Mouse (Mus musculus): ENCODE data around the gene Gm6871.
A peak's percentile ranks its signal among the peaks of the same experiment; 100 is the strongest.
"Not testable (repeated sequence)": the region's sequence is repeated elsewhere in the genome, so short reads cannot be mapped to it uniquely, and the experiment has no call there.

Gm6871 gene

DNA sequence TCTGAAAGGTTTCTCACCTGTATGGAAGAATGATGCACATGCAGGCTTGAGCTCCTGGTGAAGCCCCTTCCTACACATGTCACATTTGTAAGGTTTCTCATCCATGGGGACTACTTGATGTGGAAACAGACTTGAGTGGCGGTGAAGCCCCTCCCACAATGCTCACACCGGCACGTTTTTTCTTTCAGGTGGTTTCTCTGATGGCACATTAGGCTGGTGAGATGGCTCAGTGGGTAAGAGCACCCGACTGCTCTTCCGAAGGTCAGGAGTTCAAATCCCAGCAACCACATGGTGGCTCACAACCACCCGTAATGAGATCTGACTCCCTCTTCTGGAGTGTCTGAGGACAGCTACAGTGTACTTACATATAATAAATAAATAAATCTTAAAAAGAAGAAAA lies at the start of gene Gm6871:
TSS of gene Gm6871 (minus strand) at position 101 of the 400 bp plus-strand sequence.
- not testable (repeated sequence) for DNase-seq

DNA sequence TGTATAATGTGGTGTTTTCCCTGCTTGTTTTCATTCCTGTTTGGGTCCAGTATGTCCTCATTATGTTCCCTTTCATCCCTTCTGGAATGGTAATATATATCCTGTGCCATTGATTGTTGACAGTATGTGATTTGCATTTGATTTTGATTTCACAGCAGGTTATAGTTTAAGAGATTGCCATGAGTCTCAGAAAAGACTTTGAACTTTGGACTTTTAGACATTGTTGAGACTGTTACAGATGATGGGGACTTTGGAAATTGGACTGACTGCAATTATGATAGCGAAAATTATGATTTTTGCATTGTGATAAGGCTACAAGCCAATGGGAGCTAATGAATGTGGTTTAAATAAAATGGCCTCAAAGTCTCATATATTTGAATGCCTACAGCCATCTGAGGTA lies 42.8 kb upstream of the Gm6871 start:
- DNase-seq: not testable (repeated sequence)

DNA sequence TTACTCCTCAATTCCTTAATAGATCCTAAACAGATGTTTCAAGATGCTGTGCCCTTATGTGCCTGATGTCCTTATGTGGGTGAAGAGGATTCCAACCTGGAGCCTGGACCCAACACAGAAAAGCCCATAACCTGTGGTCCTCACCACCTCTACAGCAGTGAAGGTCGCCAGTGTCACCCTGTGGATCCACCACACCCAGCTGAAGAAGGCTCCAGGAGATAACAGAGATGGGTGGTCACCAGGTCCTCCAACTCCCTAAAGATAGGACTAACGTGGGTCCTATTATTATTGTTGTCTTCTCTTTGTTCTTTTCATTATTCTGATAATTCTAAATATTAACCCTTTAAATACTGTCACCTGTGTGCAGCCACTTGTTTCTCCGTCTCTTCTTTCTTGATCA lies 38.2 kb upstream of the Gm6871 start:
- no peak for DNase-seq

DNA sequence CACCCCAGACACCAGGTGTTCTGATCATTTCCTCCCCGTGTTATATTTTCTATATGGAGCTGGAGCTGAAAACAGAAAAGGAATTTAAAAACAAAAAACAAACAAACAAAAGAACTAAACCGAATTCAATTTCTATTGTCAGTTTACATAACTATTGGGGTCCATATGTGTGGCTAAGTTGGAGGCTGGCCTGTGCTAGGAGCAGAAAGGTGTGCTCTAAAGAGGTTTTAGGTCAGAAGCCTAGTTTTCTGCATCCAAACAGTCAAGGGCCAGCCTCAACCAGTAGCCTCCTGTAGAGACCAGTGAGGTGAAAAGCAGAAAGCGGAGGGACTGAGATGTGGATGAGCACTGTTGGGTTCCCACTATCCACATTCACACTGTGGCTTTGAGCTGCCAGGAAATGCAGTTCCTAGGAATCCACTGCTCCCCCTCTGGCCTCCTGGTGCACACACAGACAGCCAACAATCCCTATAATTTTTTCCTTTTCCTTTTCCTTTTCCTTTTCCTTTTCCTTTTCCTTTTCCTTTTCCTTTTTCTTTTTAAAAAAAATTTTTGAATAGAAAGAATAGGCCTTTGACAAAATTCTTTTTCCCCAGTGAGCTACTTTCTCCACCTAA lies 26.6 kb upstream of the Gm6871 start:
- no peak for DNase-seq

DNA sequence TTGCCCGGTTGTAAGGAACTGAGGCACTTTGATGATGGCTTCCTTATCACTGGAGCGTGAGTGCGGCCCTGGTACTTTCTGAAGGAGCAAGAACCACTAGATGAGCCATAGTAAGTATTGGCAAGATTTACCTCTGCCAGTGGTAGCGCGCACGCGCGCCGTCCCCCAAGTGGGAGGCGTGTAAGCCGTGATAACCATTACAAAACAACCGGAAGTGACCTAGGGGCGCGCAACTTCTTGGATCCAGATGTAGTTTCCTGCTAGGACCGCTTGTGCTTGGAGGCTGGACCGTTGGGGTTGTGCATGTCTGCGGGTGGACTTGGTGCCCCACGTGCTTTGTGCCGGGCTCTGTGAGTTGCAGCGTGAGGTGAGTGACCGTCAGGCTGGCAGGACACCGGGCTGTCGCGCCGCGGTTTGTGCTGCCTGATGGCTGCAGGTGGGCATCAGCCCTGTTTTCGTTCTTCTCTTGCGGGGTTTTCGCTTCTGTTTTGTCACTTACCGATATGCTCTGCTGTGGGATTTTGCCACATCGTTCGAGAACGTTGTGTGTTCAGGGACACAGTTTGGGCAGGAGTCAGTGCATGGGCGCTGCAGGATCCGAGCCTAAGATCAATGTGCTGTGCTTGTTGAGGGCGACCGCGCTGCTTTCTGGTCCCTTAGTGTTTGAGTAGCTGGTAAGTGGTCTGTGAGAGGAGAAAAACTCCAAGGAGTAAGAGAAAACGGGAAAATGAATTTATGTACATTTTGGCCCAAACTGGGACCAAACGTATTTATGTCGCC lies 25.8 kb upstream of the Gm6871 start, which contains the start of gene 2610021A01Rik:
TSS of gene 2610021A01Rik (plus strand) at position 197 of the 780 bp plus-strand sequence.
- peak; percentile 90 for DNase-seq

DNA sequence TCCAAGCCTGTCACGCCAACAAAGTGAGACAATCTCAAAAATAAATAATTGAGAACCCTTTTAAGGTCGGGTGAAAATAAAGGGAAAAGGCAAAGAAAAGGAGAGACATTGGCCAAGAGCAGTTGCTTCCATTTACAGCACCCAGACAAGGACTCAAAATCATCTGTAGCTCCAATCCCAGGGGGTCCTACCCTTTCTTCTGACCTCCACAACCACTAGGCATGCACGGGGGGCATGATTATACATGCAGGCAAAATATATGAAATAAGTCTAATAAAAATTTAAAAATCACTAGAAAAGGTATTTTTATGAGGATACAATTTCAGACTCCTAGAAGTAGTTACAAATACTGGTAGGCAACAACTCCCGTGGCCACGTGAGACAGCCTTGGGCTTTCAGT lies 25.2 kb upstream of the Gm6871 start:
- no peak for DNase-seq

DNA sequence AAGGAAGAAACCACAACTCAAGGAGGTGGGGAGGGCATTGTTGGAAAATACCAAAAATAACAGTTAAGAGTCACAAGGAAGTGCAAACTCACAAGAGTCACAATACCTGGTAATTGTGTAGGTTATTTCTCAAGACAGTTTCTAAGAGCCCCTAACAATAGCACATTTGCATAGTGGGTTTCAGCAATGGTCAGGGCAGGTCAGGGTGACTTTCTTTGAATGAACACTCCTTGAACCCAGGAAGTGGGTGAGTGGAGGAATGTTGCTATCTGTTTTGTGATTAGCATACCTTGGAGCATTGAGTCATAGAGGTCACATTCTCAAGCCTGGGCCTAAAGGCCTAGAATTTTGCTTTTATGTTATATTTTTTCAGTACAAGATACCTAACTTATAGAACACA lies 14.4 kb upstream of the Gm6871 start:
- not testable (repeated sequence) for DNase-seq

DNA sequence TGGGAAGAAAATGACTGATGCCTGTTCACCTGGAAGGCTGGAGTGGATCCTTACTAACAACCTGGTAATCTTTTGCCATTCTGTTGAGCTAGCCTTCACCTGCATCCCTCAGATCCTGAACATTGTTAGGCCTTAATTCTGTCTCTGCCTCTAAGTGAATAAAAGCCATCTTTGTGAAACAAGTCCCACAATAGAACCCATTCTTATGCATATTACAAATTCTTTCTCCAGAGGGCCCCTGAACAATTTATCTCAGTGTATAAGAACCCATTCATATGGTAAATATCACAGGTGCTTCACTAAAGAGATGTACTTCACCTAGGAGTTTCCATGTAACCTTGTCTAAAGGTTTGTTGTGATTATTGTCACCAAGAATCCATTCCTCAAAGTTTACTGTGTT lies 8.6 kb upstream of the Gm6871 start:
- no peak for DNase-seq

DNA sequence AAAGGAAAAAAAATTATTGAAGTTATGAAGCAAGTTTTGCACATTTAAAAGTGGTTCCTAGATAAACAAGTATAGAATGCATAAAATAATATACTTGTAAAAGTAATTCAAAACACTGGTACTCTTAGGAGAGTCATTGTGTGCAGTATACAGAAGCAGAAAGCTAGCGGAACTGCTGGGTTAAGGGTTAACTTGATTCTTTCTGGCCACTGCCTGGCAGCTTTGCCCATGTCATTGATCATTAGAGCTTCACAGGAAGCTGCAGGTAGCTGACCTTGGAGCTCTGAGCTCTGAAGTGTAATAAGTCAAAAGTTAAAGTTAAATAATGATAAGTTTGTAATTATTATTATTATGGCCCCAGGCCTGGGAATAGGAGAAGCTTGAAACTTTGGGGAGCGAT lies 4.5 kb upstream of the Gm6871 start:
- no peak for DNase-seq

DNA sequence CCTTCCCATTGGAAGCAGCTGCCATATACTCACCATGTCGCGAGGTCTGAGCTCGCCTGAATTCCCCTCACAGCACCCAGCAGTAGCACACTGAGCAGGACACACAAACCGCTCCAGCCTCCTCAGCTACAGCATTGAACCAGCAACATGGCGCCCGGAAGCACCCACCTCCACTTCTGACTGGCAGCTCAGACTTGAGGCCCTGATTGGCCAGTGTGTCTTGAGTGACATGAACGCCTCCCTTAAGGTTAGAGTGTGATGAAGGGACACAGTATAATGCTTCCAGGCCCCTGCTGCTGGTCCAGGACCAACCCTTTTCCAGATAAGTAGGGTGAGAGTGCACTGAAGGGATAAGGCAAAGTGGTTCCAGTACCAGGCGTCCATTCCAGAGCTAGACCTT lies 12.8 kb downstream of the Gm6871 start:
- no peak for DNase-seq

DNA sequence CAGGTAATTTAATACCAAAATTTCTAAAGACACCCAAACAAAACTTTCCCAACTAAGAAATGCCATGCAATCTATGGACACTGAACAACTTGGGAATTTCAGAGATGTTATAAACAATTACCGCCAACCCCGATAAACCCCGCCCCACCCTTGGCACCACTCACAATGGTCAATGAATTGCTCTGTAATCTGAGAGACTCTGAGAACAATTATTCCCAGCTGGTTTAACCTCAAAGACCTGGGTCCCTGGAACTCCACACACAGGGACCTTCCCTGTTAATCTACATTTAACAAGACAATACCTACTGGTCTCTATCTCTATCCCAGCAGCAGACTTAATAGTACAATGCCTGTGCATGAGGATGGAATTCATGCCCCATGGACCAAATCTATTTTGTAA lies 60.8 kb downstream of the Gm6871 start:
- DNase-seq: no peak

DNA sequence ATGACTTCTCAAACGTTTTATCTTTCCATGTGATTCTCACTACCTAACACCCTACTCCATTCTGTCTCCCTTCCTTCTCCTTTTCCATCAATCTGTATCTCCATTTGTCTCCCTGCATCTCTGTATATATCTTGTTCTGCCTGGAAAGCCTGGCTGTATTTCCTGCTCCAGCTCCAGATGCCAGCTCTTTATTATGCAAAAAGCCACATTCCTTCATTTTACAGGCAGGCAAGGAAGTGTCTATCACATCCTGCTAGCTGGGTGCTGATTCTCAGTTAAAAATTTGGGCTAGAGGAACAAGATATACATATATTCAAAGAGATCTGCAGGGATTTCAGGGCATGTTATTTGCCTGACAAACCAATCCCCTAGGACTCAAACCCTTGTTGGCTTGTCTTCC lies 61.3 kb downstream of the Gm6871 start:
- no peak for DNase-seq

DNA sequence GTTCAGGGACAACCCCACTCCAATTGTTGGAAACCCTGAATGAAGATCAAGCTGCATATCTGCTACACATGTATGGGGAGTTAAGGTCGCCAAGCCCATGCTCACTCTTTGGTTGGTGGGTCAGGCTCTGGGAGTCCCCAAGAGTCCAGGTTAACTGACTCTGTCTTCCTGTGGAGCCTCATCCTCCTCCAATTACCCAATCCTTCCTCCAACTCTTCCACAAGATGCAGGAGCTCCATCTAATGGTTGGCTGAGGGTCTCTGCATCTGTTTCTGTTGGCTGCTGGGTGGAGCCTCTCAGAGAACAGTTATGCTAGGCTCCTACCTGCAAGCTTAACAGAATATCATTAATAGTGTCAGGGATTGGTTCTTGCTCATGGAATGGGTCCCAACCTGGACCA lies 71.1 kb downstream of the Gm6871 start:
- DNase-seq: peak; percentile 42

DNA sequence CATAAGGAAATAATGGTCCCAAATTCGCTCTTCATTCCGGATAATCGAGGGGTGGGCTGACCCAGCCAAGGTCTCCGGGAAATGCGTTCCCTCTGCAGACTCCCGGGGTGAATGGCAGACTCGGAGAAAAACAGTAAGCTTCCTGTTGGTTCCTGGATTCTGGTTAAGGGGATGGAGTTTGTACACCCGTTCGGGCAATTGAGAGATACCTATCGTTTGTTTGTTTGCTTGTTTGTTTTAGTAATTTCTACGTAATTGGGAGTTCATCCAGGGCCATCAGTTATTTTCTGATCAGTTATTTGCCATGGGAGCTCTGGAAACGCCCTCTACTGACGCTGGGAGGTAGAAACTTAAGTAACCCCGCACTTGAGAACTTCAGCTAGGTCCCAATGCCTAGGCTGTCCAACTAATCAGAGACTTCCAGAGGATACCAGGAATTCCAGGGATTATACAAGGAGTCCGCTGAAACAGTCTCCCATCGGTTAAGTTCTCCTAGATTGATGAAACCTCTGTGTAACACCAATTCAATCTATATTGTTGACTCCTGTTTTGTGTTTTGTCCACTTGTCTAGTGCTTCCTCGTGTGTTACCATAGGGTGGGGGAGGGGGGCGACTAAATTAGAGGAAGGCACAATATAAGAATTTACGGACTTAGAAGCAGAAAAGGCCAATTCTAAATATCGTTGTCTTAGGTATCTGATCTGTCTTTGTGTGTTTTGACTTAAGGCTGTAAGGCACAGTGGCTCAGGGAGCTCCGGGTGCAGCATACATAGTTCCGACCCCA lies 73.1 kb downstream of the Gm6871 start:
- peak; percentile 77 for DNase-seq

DNA sequence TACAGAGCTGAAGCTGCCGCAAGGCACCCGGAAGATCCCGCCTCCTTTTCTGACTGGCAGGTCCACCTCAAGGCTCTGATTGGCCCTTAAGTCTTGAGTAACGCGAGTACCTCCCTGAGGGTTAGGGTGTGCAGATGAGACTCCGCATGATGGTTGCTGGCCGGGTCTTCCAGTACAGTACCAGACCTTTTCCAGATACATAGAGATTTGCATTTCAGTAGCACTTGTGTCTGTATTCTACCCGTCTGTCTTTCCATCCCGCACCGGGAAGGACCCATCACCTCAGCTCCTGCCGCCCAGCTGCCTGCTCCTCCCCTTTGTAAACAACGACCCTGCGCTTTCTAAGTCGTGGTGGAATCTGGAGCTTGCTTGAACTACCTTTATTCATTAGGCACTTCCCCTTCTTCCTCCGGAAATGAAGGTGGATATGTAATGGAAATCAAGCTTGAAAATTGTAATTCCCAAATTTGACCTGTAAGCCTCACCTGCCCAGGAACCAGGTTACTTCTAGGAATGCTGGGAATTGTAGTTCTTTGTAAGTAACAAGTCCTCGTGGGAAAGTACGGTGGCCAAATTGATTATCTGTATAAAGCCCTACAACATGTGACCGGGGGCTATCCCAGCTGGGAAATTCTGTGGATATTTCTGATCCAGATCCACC lies 73.9 kb downstream of the Gm6871 start, which contains the start of the genes Gm20449 and AW146154:
TSS of gene Gm20449 (minus strand) at position 29 of the 661 bp plus-strand sequence.
TSS of gene AW146154 (minus strand) at position 502 of the 661 bp plus-strand sequence.
- peak; percentile 98 for DNase-seq

DNA sequence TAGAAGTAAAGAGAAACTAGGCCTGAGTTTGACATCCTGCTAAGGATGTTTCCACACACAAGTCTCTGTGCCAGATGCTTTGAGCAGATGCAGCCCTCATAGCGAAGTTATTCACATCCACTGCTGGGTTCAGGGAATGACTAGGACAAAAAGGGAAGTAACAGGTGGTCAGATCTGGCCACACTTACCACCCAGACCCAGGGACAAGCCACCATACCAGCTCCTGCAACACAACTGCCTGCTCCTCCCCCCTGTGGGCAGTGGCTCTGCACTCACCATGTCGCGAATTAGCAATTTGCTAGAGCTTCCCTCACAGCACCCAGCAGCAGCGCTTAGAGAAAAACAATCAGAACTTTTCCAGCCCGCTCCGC lies 74.5 kb downstream of the Gm6871 start:
- not testable (repeated sequence) for DNase-seq

DNA sequence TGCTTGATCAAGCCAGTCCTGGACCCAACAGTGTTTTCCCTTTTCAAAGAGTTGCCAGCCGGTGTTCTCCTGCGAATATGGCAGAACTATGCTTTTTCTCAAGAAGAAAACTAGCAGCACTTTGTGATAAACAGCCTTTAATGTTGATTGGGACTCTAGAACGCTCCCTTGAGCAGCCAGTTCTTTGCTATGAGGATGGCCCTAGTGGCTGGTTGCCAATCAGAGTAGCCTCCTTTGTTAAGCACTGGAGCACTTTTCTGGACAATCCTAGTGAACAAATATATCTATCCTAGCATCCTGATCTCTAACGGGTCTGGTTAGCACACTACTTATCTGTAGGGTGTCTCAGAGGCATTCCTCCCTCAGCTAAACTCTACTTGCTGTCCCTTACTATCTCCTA lies 75.0 kb downstream of the Gm6871 start:
- DNase-seq: peak; percentile 59

DNA sequence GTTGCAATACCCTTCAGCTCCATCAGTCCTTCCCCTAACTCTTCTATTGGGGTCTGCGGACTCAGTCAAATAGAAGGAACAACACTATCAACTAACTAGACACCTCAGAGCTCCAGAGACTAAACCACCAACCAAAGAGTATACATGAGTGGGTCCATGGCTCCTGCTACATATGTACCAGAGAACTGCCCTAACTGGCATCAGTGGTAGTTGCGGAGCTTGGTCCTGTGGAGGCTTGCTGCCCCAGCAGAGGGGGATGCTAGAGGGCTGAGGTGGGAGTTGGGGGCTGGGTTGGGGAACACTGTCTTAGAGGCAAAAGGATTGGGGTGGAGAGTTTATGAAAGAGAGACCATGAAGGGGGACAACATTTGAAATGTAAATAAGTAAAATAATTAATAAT lies 75.6 kb downstream of the Gm6871 start:
- peak; percentile 50 for DNase-seq

Measured in cerebellum, adult 9-11 months (tissue).